Mouse (Mus musculus): ENCODE data around the gene Otud3. TPM values are rescaled to one million over a fixed set of nuclear protein-coding genes. Genes with fewer than 3 reads are reported as not detected.

Otud3 gene
- polyA plus RNA-seq, 1 experiment, result 6.3 TPM

DNA sequence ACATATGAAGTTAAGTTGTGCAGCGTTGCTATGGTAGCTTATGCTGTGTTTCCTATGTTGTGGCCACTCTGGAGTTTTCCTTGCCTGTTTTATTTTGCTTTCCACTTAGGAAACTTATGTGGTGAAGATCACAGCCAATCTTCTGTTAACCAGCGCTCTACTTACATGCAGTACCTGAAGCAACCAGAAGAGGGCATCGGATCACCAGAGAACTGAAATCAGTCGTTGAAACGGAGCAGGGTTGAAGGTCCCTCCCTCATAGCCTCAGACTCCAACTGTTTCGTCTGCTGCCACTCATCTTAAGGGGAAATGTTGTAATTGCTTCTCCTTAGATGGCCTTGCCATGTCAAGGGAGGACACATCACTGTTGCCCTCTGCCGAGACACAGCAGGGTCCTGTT, 47.3 kb downstream of the Otud3 start:
- Histone ChIP-seq H3K4me1 (ENCODE audit: control insufficient read depth, insufficient read depth, low read length) (peaks cover 3% of the 10 kb centered on the region), H3K27ac (ENCODE audit: control insufficient read depth, insufficient read depth, low read depth, low read length, poor library complexity) (no peak overlapping the region), H3K4me3 (replicated peaks; ENCODE audit: control insufficient read depth, low read depth, low read length) (no peak overlapping the region)
- TF ChIP-seq POLR2A (IDR thresholded peaks at IDR 0.05; ENCODE audit: borderline replicate concordance, control insufficient read depth, low read depth, low read length), result no peak
- peak; percentile 70 for TF ChIP-seq CTCF (IDR thresholded peaks at IDR 0.05; ENCODE audit: control insufficient read depth, insufficient read depth, low read length)
- 7% methylated on average over 7 of the region's 7 CpGs for WGBS

DNA sequence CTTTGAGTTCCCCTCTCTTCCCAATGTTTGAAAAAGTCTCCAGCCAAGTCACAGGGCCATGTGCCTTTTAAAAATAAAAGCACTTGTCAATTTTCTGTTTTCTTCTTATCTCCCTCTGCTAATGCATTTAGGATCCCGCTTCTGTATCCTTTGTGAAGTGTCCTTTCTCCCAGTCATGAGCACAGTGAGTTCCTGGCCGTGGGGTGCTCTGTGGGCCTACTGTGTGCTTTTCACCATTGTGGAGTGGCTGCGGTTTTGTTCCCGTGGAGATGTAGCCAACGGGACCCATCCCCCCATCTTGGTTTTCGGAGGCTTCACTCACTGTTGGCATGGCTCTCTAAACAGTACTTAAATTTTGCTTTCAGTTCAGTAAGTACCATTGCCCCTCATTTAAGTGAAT, 47.8 kb downstream of the Otud3 start:
- Histone ChIP-seq H3K27ac (ENCODE audit: control insufficient read depth, insufficient read depth, low read depth, low read length, poor library complexity) (no peak overlapping the region), H3K4me3 (replicated peaks; ENCODE audit: control insufficient read depth, low read depth, low read length) (no peak overlapping the region), H3K4me1 (ENCODE audit: control insufficient read depth, insufficient read depth, low read length) (peaks cover 3% of the 10 kb centered on the region)
- 66% methylated on average over 6 of the region's 6 CpGs for WGBS
- no peak for TF ChIP-seq CTCF (IDR thresholded peaks at IDR 0.05; ENCODE audit: control insufficient read depth, insufficient read depth, low read length)
- no peak for TF ChIP-seq POLR2A (IDR thresholded peaks at IDR 0.05; ENCODE audit: borderline replicate concordance, control insufficient read depth, low read depth, low read length)

DNA sequence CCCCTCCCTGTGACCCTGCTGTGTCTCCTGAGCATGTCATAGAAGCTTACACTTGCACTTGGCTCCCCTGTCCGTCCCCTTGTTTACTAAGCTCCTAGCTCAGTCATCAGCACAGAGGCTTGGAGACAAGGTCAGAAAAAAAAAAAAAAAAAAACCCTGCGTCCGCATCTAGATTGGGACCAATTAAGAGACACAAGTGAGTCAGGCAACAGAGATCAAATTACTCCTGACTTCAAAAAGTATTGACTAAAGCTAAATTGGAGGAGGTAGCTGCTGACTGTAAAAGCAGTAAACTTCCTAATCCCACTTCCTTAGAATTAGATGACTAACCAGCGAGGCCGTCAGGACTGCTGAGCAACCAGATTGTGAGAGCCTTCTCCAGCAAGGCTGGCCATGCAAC, 48.7 kb downstream of the Otud3 start:
- Histone ChIP-seq H3K4me1 (ENCODE audit: control insufficient read depth, insufficient read depth, low read length) (peaks cover 3% of the 10 kb centered on the region), H3K4me3 (replicated peaks; ENCODE audit: control insufficient read depth, low read depth, low read length) (no peak overlapping the region), H3K27ac (ENCODE audit: control insufficient read depth, insufficient read depth, low read depth, low read length, poor library complexity) (no peak overlapping the region)
- TF ChIP-seq POLR2A (IDR thresholded peaks at IDR 0.05; ENCODE audit: borderline replicate concordance, control insufficient read depth, low read depth, low read length) (no peak), CTCF (IDR thresholded peaks at IDR 0.05; ENCODE audit: control insufficient read depth, insufficient read depth, low read length) (no peak)
- 36% methylated on average over 5 of the region's 5 CpGs for WGBS

DNA sequence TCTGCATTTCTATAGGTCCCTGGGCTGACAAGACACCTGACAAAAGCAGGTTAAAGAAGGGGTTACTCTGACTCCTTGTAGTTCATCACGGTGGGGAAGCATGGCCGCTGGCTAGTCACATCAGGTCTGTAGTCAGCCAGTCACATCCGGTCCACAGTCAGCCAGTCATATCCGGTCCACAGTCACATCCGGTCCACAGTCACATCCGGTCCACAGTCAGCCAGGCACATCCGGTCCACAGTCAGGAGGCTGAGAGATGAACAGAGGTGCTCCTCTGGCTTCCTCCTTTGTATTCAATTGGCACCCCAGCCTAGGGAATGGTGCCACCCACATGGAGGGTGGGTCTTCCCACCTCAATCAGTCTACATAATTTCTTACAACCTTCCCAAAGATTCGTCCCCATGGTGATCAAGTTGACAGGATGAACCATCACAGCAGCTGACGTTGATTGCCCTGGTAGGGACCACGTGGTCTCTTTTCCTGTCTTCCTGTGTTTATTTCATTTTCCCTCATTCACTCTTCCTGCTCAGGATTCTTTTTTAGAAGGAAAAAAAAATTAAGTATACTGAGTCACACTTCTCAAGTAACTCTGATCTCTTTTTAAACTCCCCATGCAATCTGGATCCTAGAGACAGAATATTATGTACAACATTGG, 50.3 kb downstream of the Otud3 start, which contains the start of gene Pla2g5:
Pla2g5 (minus strand) TSS at position 139 of the 655 bp plus-strand sequence.
- no peak within 1 kb of the TSS for H3K27ac ChIP-seq (ENCODE audit: control insufficient read depth, insufficient read depth, low read depth, low read length, poor library complexity)
- peaks cover 3% of the 10 kb centered on the region for H3K4me1 ChIP-seq (ENCODE audit: control insufficient read depth, insufficient read depth, low read length)
- 50% methylated on average over 10 of the region's 10 CpGs for WGBS
- no peak within 1 kb of the TSS for H3K4me3 ChIP-seq (replicated peaks; ENCODE audit: control insufficient read depth, low read depth, low read length)
- no peak for TF ChIP-seq POLR2A (IDR thresholded peaks at IDR 0.05; ENCODE audit: borderline replicate concordance, control insufficient read depth, low read depth, low read length)
- TF ChIP-seq CTCF (IDR thresholded peaks at IDR 0.05; ENCODE audit: control insufficient read depth, insufficient read depth, low read length), result no peak

DNA sequence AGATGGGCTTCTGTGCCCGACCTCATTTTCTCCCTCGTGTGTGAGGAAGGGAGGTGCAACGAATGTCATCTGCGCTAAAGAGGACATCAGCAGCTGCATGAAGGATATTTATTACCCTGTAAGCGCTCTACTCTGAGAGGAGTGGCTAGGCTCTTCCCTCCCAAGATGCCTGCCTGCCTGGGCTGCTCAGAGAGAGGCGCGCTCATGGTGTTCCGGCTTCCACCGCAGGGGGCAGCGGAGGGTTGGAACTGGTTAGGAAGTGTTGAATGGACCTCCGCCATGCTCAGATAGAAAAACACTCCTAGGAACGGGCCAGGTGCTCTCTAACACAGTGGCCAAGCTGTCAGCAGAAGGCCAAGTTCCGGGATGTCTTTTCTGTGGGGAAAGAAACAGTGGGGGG, 54.0 kb downstream of the Otud3 start:
- Histone ChIP-seq H3K4me3 (replicated peaks; ENCODE audit: control insufficient read depth, low read depth, low read length) (no peak overlapping the region), H3K4me1 (ENCODE audit: control insufficient read depth, insufficient read depth, low read length) (no peaks in the 10 kb centered on the region), H3K27ac (ENCODE audit: control insufficient read depth, insufficient read depth, low read depth, low read length, poor library complexity) (no peak overlapping the region)
- TF ChIP-seq POLR2A (IDR thresholded peaks at IDR 0.05; ENCODE audit: borderline replicate concordance, control insufficient read depth, low read depth, low read length), result no peak
- peak; percentile 37; the same call in 1 of the 2 replicates for TF ChIP-seq CTCF (IDR thresholded peaks at IDR 0.05; ENCODE audit: control insufficient read depth, insufficient read depth, low read length)
- 11% methylated on average over 13 of the region's 13 CpGs for WGBS

DNA sequence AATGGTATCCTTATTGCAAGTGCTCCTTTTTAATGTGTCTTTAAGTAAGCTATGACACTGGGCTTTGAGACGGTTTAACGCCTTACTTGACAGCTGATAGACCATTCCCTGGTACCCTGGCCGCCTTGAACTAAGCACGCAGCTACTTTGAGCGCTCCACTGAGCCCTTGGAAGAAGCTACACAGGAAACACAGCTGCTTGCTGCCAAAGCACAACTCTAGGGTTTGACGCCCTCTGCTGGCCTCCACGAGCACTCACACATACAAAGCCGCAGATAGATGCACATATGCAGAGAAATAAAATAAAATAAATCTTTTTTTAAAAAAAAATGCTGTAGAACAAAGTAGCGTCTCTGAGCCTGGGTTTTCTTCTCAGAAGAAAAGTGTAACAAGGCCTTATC, 54.5 kb downstream of the Otud3 start:
- TF ChIP-seq CTCF (IDR thresholded peaks at IDR 0.05; ENCODE audit: control insufficient read depth, insufficient read depth, low read length) (0 out of 2 replicates have a peak, but pooled peaks have one; percentile 24), POLR2A (IDR thresholded peaks at IDR 0.05; ENCODE audit: borderline replicate concordance, control insufficient read depth, low read depth, low read length) (no peak)
- no peaks in the 10 kb centered on the region for H3K4me1 ChIP-seq (ENCODE audit: control insufficient read depth, insufficient read depth, low read length)
- H3K27ac ChIP-seq (ENCODE audit: control insufficient read depth, insufficient read depth, low read depth, low read length, poor library complexity), result no peak overlapping the region
- 34% methylated on average over 9 of the region's 9 CpGs for WGBS
- H3K4me3 ChIP-seq (replicated peaks; ENCODE audit: control insufficient read depth, low read depth, low read length), result no peak overlapping the region

DNA sequence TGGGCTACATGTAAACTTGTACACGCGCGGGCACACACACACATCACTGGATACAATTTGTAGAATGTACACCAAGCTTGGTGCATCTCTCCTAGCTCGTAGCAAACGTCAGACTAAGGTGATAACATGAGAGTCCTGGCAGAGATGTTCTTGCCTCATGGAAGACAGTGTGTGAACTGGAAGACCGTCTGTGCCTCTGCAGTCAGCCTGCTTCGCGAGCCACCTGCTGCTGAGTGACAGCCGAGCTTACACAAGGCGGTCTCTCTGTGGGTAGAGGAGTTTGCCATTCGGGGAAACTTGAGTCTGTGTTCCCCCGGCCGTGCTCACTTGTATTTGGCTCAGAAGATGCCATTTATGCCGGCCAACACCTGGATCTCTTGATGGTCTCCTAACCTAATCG, 55.3 kb downstream of the Otud3 start:
- TF ChIP-seq CTCF (IDR thresholded peaks at IDR 0.05; ENCODE audit: control insufficient read depth, insufficient read depth, low read length) (no peak), POLR2A (IDR thresholded peaks at IDR 0.05; ENCODE audit: borderline replicate concordance, control insufficient read depth, low read depth, low read length) (no peak)
- Histone ChIP-seq H3K27ac (ENCODE audit: control insufficient read depth, insufficient read depth, low read depth, low read length, poor library complexity) (no peak overlapping the region), H3K4me1 (ENCODE audit: control insufficient read depth, insufficient read depth, low read length) (no peaks in the 10 kb centered on the region), H3K4me3 (replicated peaks; ENCODE audit: control insufficient read depth, low read depth, low read length) (no peak overlapping the region)
- WGBS, result 63% methylated on average over 15 of the region's 15 CpGs

DNA sequence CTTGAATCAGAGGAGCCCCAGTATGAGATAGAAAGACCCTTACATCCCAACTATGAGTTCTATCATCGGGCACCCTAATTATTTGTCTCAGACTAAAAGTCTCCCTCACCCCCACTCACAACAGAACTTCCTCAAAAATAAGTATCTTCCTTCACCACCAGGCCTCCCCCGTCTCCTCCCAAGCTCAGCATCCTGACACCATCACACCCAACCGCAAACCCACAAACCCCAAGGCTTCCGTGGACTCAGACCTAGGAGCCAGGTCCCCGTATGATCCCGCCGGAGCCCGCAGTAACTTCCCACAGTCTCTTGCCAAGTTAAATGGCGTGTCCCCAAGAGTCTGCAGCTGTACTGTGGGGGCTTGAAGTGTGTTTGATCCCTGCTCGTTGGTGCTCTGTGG, 56.2 kb downstream of the Otud3 start:
- Histone ChIP-seq H3K27ac (ENCODE audit: control insufficient read depth, insufficient read depth, low read depth, low read length, poor library complexity) (no peak overlapping the region; the same call in 1 of the 2 replicates), H3K4me1 (ENCODE audit: control insufficient read depth, insufficient read depth, low read length) (no peaks in the 10 kb centered on the region), H3K4me3 (replicated peaks; ENCODE audit: control insufficient read depth, low read depth, low read length) (no peak overlapping the region)
- TF ChIP-seq POLR2A (IDR thresholded peaks at IDR 0.05; ENCODE audit: borderline replicate concordance, control insufficient read depth, low read depth, low read length), result no peak
- 14% methylated on average over 10 of the region's 10 CpGs for WGBS

DNA sequence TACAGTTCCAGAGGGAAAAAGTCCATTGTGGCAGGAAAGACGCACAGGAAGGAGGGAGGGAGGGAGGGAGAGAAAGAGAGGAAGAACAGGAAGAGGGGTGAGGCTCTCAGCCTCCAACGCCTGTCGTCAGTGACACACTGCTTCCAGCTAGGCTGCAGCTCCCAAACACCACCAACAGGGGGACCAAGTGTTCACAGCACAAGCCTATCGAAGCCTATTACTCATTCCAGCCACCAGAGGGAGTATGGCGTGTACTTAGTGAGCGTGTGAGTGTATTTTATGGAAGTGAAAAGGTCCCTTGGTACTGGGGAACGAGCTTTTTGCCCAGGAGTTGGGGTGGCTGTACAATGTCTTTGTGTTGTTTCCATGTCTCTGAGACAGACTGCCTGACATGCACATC, 57.3 kb downstream of the Otud3 start:
- no peak overlapping the region for H3K27ac ChIP-seq (ENCODE audit: control insufficient read depth, insufficient read depth, low read depth, low read length, poor library complexity)
- H3K4me1 ChIP-seq (ENCODE audit: control insufficient read depth, insufficient read depth, low read length), result no peaks in the 10 kb centered on the region
- TF ChIP-seq CTCF (IDR thresholded peaks at IDR 0.05; ENCODE audit: control insufficient read depth, insufficient read depth, low read length) (peak; percentile 90), POLR2A (IDR thresholded peaks at IDR 0.05; ENCODE audit: borderline replicate concordance, control insufficient read depth, low read depth, low read length) (no peak)
- WGBS, result 15% methylated on average over 7 of the region's 7 CpGs
- no peak overlapping the region for H3K4me3 ChIP-seq (replicated peaks; ENCODE audit: control insufficient read depth, low read depth, low read length)
